Mouse (Mus musculus) testis, postnatal 10 days (tissue): ENCODE results near the gene Ncs1.

Source experiments
- DNase-seq: peaks from one replicate; pipeline ENCODE4 v3.0.0; 2021; ENCODE audit warnings: low spot score

Gene Ncs1

DNA sequence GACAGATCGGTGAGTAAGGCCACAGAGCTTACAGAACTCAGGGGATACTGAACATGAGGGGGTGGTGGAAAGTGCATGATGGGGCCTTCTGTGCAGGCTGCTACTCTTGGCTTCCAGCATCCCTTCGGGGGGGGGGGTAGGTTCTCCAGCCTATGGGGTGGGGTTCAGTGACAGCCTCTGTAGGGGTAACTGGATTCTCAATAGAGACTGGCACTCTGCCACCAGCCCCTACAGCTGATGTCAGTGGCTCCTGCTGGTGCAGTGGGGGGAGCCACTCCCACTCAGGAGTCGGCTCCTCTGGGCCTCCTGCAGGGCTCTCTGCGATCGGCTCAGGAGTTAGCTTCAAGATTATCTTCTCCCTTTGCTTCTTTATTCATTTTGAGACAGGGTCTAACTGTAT lies 32.9 kb downstream of the Ncs1 start:
- DNase-seq: no peak

DNA sequence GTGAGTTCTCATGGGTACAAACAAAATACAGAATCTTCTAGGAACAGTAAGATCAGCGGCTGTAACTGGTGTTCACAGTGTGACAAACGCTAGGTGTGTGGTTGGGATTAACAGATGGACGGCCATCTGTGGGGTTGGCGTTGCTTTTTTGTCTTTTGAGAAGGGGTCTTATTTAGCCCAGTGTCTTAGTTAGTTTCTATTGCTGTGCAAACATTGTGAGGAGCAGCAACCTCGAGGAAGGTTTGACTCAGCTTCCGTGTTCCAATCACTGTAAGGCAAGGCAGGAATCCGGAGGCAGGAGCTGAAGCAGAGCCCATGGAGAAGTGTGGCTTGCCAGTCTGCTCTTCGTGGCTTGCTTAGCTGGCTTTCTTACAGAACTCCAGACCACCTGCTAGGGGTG lies 35.5 kb downstream of the Ncs1 start:
- no peak for DNase-seq

DNA sequence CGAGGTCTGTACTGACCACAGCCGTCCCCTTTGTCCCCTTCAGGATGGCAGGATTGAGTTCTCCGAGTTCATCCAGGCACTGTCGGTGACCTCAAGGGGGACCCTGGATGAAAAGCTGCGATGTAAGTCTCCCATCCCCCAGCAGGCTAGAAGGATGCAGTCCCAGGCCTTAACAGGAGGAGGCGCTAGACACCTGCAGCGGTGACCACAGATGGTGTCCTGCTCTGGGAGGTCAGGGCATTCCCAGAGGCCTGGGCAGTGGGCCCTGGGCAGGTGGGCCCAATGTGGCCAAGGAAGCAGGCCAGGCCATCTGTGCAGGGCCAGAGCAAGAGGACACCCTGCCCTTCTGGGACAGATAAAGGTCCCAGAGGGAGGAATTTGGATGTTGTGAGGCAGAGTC lies 36.6 kb downstream of the Ncs1 start:
- no peak for DNase-seq

DNA sequence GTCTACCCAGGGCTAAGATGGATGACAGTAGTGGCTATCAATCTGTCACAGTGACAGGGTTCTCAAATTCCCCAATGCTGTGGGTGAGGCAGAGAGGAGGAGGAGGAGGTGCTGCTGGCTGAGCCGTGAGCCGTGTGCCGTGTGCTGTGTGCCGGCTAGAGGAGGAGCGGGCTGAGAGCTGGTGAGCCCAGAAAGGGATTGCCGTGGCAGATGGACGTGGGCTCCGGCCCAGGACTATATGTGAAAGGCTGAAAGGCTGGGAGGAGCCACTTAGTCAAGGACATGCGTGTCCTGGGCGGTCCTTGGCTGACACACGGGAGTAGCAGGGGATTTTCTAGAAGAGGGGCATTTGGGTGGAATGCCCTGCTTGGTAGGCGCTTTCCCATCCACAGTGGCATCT lies 37.3 kb downstream of the Ncs1 start:
- no peak for DNase-seq

DNA sequence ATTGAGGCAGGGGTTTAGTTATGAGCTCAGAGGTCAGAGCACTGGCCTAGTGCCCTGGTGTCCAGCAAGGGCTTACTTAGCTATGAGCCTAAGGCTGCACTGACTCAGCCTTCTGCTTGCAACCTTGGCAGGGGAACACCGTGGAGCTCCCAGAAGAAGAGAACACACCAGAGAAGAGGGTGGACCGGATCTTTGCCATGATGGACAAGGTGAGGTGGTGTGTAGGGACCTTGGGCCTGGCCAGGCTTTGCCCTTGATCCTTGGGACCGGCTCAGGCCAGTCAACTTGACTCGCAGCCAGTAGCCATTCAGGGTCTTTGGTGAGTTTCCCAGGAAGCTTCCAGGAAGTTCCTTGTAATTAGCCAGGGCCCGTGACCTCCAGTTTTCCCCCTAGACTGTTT lies 38.9 kb downstream of the Ncs1 start:
- no peak for DNase-seq

DNA sequence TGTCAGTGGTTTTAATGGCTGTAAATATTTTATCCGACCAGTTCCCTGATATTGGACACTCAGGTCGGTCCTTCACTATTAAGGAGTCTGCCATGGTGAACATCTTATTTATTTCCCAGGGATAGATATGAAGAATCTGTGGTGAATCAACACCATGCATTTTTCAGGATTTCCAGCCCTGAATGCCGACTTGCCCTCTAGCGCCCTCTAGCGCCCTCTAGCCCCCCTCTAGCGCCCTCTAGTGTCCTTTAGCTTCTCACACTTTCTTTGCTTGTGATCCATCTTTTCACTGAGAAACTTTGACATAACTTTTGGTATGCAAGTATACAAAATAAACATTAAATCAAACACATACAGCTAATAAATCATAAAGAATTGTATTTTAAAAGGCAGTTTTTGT lies 45.8 kb downstream of the Ncs1 start:
- peak; percentile 84 for DNase-seq

DNA sequence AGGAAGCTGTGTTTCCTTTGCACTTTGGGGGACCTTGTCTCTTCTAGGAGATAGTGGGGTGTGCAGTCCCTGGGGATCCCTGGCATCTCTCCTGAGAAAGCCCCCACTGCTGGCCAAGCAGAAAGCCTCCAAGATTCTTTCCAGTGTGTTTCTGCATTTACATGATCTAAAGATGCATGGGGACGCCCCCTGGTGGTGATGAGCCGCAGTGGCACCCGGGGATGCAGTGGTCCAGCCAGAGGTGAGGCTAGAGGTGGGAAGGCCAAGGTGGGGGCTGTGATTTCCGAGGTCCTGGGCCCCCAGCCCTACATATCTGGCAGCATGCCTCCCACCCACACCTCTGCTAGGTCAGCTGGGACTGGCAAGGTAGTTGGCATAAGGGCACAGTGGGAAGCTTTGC lies 49.4 kb downstream of the Ncs1 start:
- DNase-seq: peak; percentile 92

DNA sequence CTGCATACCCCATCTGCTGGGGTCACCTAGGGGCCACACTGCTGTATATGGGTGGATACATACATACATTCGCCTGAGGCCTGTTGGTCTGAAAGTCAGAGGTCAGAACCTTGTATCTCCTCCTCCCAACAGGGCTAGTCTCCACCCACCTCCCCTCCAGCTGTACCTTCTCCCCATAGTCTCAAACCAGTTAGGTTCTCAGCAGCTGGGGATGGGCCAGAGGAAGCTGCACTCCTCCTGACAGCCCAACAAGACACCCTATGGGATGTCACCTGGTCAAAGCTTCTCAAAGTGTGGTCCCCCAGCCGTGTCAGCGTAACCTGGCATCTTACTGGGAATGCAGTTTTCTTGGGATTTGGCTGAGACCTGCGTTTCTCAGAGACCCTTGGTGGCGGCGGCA lies 50.8 kb downstream of the Ncs1 start:
- no peak for DNase-seq

DNA sequence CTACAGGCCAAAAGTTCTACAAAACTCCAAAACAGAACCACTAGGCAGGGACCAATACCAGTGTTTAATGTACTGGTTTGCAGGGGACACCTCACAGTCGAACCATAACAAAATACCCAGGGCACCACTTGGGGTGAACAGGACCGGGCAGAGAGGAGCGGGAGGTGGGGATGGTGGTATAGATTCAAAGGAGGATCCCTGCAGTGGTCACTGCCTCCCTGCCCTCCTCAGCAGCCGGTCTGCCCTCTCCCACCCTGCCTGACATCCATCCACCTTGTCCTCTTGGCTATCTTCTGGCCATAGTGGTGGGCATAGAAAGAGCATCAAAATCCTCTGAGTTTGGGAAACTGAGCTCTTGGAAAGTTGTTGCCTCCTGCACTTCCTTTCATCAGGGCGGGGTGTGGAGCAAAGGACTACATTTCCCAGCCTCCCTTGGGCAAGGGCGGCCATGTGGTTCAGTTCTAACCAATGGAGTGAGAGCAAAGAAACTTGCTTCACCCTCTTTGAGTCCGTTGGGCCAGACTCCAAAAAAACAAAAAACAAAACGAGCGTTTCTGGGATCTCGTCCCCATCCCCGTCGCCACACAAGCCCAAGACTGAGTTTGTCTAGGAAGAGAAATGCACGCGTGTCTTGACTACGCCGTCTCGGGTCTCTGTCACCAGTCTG lies 52.1 kb downstream of the Ncs1 start:
- DNase-seq: no peak

DNA sequence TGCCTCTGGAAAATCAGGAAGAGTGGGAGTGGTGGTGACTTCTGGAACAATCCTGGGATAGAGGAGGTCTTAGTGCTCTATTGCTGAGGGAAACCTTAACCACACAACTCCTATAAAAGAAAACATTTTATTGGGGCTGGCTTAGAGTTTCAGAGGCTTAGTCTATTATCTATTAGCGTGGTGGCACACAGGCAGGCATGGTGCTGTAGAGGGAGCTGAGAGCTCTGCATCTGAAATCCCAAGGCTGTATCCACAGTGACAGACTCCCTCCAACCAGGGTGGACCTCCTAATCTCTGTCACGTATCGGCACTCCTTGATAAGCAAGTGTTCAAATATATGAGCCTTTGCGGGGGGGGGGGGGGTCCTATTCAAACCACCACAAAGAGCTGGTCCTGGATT lies 53.2 kb downstream of the Ncs1 start:
- DNase-seq: no peak

DNA sequence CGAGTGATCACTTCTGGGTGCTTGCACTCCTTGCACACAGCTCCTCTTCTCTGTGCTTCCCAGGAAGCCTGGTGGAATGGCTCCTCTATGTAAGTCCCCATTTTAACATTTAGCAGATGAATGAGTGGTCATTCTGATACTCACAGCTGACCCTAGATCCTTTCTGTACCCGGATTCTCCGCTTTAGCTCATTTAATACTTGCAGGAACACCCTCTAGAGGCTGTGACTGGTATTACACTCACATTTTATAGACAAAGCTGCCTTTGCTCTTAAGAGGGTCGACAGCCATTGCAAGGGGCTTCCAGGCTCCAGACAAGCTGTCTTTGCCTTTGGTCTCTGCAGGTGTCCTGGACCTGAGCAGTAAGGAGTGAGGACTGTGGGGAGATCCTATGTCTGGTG lies 53.6 kb downstream of the Ncs1 start:
- DNase-seq: no peak

DNA sequence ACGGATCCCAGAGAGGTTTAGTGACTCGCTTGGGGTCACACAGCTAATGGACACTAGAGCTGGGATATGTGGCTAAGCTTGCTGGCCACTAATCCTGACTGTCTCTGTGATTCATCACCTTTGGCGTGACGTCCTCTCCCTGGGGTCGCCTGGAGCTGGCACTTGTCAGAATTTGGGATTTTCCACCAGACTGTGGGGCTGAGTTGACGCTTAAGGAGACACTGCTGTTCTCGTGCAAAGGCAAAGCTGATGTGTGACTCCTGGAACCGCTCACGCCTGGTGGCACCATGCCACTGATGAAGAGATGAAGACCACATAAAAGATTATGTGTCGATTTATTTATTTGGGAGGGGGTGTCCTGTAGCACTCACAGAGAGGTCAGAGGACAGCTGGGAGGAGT lies 54.4 kb downstream of the Ncs1 start:
- no peak for DNase-seq

DNA sequence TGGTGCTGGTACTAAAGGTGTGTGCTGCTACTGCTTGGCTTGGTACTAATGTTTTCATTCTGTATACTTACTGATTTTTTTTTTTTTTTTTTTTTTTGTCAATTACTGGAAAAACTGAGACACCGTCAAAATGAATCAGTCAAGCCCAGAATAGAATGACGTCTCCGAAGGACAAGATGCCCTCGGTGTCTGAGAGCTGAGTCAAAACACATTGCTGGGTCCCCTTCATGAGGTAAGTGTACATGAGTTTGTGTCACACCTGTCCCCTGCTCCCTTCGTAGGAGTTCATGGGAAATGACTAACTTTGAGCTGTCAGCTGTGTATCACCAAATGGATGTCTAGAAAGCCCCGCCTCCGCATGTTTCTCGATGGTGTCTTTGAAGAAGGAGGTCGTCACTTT lies 57.6 kb downstream of the Ncs1 start:
- no peak for DNase-seq

DNA sequence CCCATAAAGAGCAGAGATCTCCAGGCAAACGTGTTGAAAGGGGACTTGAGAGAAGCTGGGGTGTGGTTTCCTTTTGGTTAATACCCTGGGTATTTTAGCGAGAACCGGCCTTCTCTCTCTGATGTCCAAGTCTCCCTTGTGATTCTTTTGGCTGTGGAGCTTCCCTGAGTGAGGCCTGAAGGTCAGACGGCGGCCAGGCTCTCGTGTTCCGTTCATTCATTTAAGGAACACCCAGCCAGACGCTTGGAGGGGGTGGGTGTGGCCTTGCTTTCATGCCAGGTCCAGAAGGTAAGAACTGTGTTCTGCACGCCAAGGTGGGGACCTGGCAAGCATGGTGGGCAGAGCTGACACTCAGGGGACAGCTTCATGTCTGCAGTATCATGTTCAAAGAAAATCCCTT lies 58.6 kb downstream of the Ncs1 start:
- no peak for DNase-seq

DNA sequence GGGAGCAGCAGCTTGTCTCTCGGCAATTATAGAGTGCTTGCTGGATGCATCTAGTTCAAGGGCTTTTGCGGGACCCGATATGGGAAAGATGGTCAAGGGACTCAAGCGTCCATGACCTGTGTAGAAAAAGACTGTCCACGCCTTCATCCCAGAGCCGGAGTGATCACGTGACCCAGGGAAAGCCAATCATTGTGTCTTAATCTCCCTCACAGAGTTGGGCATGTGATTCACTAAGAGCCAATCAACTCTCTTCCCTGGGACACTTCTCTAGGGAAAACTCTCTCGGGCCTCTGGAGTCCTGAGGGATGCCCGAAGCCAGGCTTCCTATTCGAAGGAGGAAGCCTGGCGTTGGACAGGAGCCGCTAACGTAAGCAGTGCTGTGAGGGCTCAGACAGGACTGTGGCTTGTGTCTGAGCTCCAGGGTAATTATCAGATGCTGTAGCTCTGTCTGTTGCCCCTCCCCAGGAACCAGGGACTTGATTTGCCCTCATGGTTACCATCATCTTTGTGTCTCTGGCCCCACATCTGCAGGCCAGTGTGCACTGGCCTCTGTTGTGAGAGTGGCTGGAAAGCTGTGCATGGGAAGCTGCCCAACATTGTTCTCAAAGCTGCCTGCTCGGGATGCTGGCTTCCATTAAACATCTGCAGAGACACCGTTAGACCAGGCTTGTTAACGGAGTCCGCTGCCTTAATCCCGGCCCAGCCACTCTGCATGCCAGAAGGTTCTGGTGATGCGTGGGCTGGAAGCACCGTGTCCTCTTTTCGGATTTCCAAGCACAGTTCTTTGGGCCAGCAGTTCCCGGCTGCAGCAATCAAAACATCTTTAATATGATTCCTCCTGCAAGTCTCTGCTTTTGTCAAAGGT lies 59.4 kb downstream of the Ncs1 start:
- no peak for DNase-seq

DNA sequence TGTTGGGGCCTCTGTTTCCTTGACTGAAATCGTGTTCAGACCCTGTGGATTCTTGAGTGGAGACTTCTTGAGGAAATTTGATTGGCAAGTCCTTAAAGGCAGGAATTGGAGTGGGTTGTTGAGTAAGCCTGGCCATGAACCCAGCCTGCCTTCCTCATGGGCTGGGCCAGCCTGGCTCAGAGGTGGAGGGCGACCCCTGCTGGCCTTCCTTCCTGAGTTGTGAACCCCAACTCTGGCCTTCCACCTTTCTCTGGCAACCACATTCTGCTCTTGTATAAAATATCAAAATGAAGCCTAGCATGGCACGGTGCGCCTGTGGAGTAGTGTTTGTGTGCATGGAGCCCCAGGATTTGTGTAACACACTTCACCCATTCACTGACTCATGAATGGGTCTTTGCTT lies 60.1 kb downstream of the Ncs1 start:
- peak; percentile 70 for DNase-seq

DNA sequence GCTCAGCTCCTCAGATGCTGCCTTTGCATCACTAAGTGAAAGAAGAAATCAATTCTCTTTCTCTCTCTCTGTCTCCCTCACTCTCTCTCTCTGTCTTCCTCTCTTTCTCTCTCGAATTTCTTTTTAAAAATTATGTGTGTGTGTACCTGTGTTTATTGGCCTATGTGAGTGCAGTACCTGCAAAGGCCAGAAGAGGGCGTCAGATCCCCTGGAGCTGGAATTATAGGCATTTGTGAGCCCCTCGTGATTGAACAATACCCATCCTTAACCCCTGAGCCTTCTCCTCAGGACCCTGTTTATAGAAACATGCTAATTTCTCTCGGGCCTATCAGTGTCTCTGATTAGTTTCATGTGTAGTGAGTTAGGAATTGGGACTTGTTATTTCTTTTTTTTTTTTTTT lies 62.6 kb downstream of the Ncs1 start:
- no peak for DNase-seq

DNA sequence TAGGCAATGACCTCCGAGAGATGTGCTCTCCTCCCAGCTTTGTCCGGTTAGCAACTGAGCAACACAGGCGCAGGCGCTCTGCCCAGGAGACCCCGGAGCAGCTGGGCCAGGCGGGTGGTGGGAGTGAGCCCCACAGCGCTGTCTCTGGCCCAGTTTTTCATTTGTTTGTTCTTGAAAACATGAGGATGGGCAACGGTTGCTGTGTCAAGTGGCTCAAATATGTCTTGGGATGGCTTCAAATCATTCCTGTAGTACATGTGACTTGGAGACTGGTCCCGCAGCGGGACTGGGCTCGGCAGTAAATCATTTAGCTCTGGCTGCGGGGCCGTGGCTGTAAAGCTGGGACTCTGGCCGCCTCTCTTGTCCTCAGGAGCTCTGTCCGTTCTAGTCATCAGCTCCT lies 63.9 kb downstream of the Ncs1 start:
- no peak for DNase-seq

DNA sequence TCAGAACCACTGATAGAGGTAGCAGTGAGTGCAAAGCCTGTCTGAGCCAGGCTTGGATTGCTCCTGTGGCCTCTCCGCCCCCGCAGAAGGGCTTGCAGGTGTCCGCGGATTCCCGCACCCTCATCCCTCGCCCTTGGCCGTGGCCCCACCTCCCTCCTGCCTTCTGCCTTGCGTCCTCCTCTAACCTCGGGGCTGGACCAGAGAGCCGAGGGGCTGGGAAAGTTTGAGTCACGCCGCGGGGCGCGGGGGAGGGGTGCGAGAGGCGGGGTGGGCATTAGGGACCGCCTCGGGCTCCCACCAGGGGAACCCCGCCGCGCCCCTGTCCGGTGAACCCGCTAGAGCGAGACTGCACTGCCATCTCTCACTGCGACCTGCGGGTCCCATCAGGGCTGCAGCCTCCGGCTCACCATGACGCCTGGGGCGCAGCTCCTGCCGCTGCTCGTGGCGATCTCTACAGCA lies 68.4 kb downstream of the Ncs1 start, which contains the start of gene Hmcn2:
Hmcn2 (plus strand) TSS at position 409 of the 459 bp plus-strand sequence.
- peak; percentile 64 for DNase-seq

DNA sequence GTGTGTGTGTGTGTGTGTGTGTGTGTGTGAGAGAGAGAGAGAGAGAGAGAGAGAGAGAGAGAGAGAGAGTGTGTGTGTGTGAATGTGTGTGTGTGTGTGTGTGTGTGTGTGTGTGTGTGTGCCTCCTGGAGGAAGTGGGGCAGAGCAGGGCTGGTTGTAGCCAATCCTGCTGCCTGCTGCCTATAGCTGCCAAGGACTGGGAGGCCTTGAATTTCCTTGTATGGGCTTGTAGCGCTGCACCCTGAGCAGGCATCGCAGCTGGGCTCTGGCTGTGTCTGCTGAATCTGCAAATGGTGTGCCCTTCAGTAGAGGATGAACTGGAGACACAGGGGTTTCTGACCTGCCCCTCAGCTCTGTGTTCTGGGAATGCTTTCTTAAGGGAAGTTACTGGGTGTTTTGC lies 72.5 kb downstream of the Ncs1 start:
- no peak for DNase-seq

DNA sequence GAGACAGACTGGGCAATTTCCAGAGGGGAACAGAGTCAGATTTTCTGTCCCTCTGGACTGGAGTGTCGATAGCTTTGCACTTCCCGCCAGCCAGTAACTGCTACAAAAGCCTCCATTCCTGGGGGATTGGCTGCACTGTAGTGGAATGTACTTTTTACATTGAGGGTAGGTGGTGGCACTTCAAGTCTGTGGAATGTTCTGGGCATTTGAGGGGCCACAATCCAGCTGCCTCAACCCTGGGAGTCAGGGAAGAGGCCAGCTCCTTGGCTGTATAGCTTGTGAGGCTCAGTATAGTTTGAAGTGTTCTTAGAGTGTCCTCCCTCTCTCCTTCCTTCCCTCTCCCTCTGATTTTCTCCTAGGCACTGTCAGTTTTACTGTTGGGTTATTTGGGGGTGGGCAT lies 73.6 kb downstream of the Ncs1 start:
- no peak for DNase-seq

DNA sequence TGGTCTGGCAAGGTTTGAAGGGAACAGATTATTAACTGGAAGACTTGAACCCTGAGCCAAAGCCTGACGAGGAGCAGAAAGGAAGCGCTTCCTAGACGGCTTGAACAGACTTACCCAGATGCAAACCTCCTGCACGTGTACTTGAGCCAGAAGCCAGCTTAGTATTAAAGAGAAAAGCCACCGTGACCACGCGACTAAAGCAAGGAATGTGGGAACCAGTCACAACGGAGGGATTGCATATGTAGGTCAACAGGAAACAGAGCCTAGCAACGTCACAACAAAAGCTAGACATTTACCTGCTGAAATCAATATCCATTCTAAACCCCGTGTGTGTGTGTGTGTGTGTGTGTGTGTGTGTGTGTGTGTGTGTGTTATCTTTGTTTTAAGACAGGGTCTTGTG lies 81.6 kb downstream of the Ncs1 start:
- DNase-seq: no peak

DNA sequence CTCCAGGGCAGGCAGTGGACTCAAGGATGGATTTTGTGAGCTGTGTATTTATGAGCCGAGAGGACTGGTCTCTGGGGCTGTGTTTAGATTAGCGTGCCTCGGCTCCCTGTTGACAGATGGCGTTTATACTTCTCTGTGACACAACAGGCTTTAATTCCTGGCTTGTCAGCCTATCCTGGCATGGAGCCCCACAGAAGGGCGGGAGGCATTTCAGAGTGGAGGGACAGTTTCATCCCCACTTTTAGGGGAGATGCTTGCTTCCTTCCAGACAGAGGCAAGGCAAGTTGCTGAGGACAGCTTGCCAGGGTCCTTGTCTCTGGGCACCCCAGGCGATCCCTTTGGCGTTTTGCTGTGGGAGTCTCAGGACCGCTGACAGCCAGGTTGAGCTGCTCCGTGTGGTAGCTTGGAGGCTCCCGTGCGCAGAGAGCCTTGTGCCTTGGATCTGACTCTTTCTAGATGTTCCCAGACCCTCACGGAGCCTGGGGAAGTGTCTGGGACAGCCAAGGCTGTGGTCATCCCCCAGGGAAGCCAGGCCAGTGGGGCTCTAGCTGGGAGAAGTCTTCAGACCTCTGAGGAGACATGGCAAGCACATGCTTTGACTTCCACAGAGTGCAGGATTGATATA lies 92.2 kb downstream of the Ncs1 start:
- DNase-seq: no peak
